Mouse (Mus musculus): Measurements from ENCODE around the gene Epb41l2. TPM values are rescaled to one million over a fixed set of nuclear protein-coding genes. Genes with fewer than 3 reads are reported as not detected.
A peak's percentile ranks its signal among the peaks of the same experiment; 100 is the strongest.

The Epb41l2 gene
- polyA plus RNA-seq, 1 experiment, result 37.9 TPM

GRCm38 (mm10) chr10:25384391-25384790 is 24.8 kb downstream of the Epb41l2 start:
- Histone ChIP-seq H3K4me3 (ENCODE audit: insufficient read depth, poor library complexity, severe bottlenecking) (no peak overlapping the region), H3K79me3 (ENCODE audit: low read depth) (peaks cover 81% of the 10 kb centered on the region), H3ac (ENCODE audit: control insufficient read depth, insufficient read length, low read depth) (no peak overlapping the region), H3K27me3 (ENCODE audit: control insufficient read depth, insufficient read depth, insufficient read length) (no peaks in the 10 kb centered on the region), H3K36me3 (ENCODE audit: control insufficient read depth, insufficient read depth) (peaks cover 13% of the 10 kb centered on the region), H3K79me2 (ENCODE audit: control insufficient read depth, insufficient read depth) (peaks cover 100% of the 10 kb centered on the region)
- TF ChIP-seq MYOG (IDR thresholded peaks at IDR 0.05; ENCODE audit: control insufficient read depth, extremely low read depth, insufficient read length) (no peak), MAX (IDR thresholded peaks at IDR 0.05) (no peak), FOSL1 (IDR thresholded peaks at IDR 0.05; ENCODE audit: insufficient read depth, low read length, poor library complexity, severe bottlenecking) (no peak), CTCF (IDR thresholded peaks at IDR 0.05; ENCODE audit: control insufficient read depth, insufficient read depth, insufficient read length) (no peak), MYOD1 (IDR thresholded peaks at IDR 0.05; ENCODE audit: control insufficient read depth, insufficient read length, low read depth) (no peak), USF1 (IDR thresholded peaks at IDR 0.05; ENCODE audit: low read depth) (no peak), CEBPB (IDR thresholded peaks at IDR 0.05; ENCODE audit: low read depth) (no peak)

DNA sequence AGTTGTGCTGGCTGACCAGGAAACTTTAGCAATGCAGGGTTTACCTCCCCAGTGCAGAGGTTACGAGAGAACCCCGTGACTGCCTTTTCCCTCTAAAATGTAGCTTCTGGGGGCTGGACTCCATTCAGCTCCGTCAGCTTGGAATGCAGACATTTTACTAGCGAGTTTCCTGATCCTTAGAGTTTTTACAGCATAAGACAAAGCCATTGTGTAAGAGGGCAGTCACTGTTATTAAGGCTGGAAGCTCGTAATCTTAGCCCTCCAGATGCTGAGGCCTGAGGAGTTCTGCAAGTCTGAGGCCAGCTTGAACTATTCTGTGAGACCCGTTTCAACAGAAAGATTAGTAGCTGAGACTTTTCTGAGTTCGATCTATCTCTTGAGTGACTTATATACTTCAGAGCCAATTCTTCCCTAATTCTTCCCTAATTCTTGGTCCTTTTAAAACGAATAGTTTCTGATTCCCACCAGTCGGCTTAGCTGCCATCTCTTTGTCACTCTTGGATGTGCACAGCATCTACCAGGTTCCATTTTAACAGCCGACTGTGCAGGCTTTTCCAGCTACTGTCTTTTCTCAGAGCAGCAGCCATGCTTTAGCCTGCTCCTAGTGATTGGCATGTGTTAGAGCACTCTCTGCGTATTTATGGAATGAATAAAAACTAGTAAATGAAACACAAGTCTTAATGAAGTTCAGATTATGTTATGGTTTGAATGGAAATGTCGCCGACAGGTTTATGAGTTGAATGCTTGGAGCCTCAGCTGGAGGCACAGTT is 26.4 kb downstream of the Epb41l2 start:
- peaks cover 13% of the 10 kb centered on the region for H3K36me3 ChIP-seq (ENCODE audit: control insufficient read depth, insufficient read depth)
- peaks cover 82% of the 10 kb centered on the region for H3K79me3 ChIP-seq (ENCODE audit: low read depth)
- peaks cover 100% of the 10 kb centered on the region for H3K79me2 ChIP-seq (ENCODE audit: control insufficient read depth, insufficient read depth)
- TF ChIP-seq MYOG (IDR thresholded peaks at IDR 0.05; ENCODE audit: control insufficient read depth, extremely low read depth, insufficient read length) (no peak), MYOD1 (IDR thresholded peaks at IDR 0.05; ENCODE audit: control insufficient read depth, insufficient read length, low read depth) (no peak), MAX (IDR thresholded peaks at IDR 0.05) (no peak), FOSL1 (IDR thresholded peaks at IDR 0.05; ENCODE audit: insufficient read depth, low read length, poor library complexity, severe bottlenecking) (no peak), CTCF (IDR thresholded peaks at IDR 0.05; ENCODE audit: control insufficient read depth, insufficient read depth, insufficient read length) (no peak), CEBPB (IDR thresholded peaks at IDR 0.05; ENCODE audit: low read depth) (no peak), USF1 (IDR thresholded peaks at IDR 0.05; ENCODE audit: low read depth) (no peak)
- no peaks in the 10 kb centered on the region for H3K27me3 ChIP-seq (ENCODE audit: control insufficient read depth, insufficient read depth, insufficient read length)
- H3K4me3 ChIP-seq (ENCODE audit: insufficient read depth, poor library complexity, severe bottlenecking), result no peak overlapping the region
- no peak overlapping the region for H3ac ChIP-seq (ENCODE audit: control insufficient read depth, insufficient read length, low read depth)

- no peak overlapping the region for H3ac ChIP-seq (ENCODE audit: control insufficient read depth, insufficient read length, low read depth)
- peaks cover 13% of the 10 kb centered on the region for H3K36me3 ChIP-seq (ENCODE audit: control insufficient read depth, insufficient read depth)
- H3K79me3 ChIP-seq (ENCODE audit: low read depth), result peaks cover 82% of the 10 kb centered on the region
- TF ChIP-seq MYOD1 (IDR thresholded peaks at IDR 0.05; ENCODE audit: control insufficient read depth, insufficient read length, low read depth) (no peak), MYOG (IDR thresholded peaks at IDR 0.05; ENCODE audit: control insufficient read depth, extremely low read depth, insufficient read length) (no peak), USF1 (IDR thresholded peaks at IDR 0.05; ENCODE audit: low read depth) (no peak), CTCF (IDR thresholded peaks at IDR 0.05; ENCODE audit: control insufficient read depth, insufficient read depth, insufficient read length) (no peak), MAX (IDR thresholded peaks at IDR 0.05) (no peak), FOSL1 (IDR thresholded peaks at IDR 0.05; ENCODE audit: insufficient read depth, low read length, poor library complexity, severe bottlenecking) (no peak), CEBPB (IDR thresholded peaks at IDR 0.05; ENCODE audit: low read depth) (no peak)
- H3K79me2 ChIP-seq (ENCODE audit: control insufficient read depth, insufficient read depth), result peaks cover 100% of the 10 kb centered on the region
- H3K27me3 ChIP-seq (ENCODE audit: control insufficient read depth, insufficient read depth, insufficient read length), result no peaks in the 10 kb centered on the region
- no peak overlapping the region for H3K4me3 ChIP-seq (ENCODE audit: insufficient read depth, poor library complexity, severe bottlenecking)
Observed at GRCm38 (mm10) chr10:25386868-25387267, 27.3 kb downstream of the Epb41l2 start.

DNA sequence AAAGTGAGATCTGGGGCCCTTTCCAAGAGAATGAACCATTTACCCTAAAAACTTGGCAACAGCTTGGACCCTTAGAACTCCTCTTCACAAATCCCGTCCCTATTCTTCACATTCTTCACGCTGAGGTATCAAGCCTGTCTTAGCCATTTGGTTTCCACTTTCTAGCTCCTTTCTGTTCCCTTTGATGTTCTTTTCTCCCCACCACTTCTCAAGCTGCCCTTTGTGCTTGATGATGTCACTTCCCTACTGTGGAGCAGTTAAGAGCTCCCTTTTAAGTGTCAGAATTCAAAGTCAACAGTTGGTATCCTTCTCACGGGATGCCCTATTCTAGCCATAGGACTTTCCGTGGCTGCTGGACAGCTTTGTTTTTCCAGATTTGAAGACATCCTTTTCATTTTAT is 27.7 kb downstream of the Epb41l2 start:
- peaks cover 100% of the 10 kb centered on the region for H3K79me2 ChIP-seq (ENCODE audit: control insufficient read depth, insufficient read depth)
- H3K4me3 ChIP-seq (ENCODE audit: insufficient read depth, poor library complexity, severe bottlenecking), result no peak overlapping the region
- H3ac ChIP-seq (ENCODE audit: control insufficient read depth, insufficient read length, low read depth), result no peak overlapping the region
- H3K79me3 ChIP-seq (ENCODE audit: low read depth), result peaks cover 82% of the 10 kb centered on the region
- H3K27me3 ChIP-seq (ENCODE audit: control insufficient read depth, insufficient read depth, insufficient read length), result no peaks in the 10 kb centered on the region
- peaks cover 13% of the 10 kb centered on the region for H3K36me3 ChIP-seq (ENCODE audit: control insufficient read depth, insufficient read depth)
- TF ChIP-seq CTCF (IDR thresholded peaks at IDR 0.05; ENCODE audit: control insufficient read depth, insufficient read depth, insufficient read length) (no peak), MYOG (IDR thresholded peaks at IDR 0.05; ENCODE audit: control insufficient read depth, extremely low read depth, insufficient read length) (no peak), MYOD1 (IDR thresholded peaks at IDR 0.05; ENCODE audit: control insufficient read depth, insufficient read length, low read depth) (no peak), FOSL1 (IDR thresholded peaks at IDR 0.05; ENCODE audit: insufficient read depth, low read length, poor library complexity, severe bottlenecking) (no peak), MAX (IDR thresholded peaks at IDR 0.05) (no peak), USF1 (IDR thresholded peaks at IDR 0.05; ENCODE audit: low read depth) (no peak), CEBPB (IDR thresholded peaks at IDR 0.05; ENCODE audit: low read depth) (no peak)

GRCm38 (mm10) chr10:25392786-25393185 is 33.2 kb downstream of the Epb41l2 start:
- no peak overlapping the region for H3ac ChIP-seq (ENCODE audit: control insufficient read depth, insufficient read length, low read depth)
- peaks cover 72% of the 10 kb centered on the region for H3K79me3 ChIP-seq (ENCODE audit: low read depth)
- peaks cover 100% of the 10 kb centered on the region for H3K79me2 ChIP-seq (ENCODE audit: control insufficient read depth, insufficient read depth)
- no peaks in the 10 kb centered on the region for H3K27me3 ChIP-seq (ENCODE audit: control insufficient read depth, insufficient read depth, insufficient read length)
- H3K4me3 ChIP-seq (ENCODE audit: insufficient read depth, poor library complexity, severe bottlenecking), result no peak overlapping the region
- peaks cover 8% of the 10 kb centered on the region for H3K36me3 ChIP-seq (ENCODE audit: control insufficient read depth, insufficient read depth)
- no peak for TF ChIP-seq CTCF (IDR thresholded peaks at IDR 0.05; ENCODE audit: control insufficient read depth, insufficient read depth, insufficient read length)
- no peak for TF ChIP-seq MAX (IDR thresholded peaks at IDR 0.05)
- TF ChIP-seq MYOG (IDR thresholded peaks at IDR 0.05; ENCODE audit: control insufficient read depth, extremely low read depth, insufficient read length), result no peak
- TF ChIP-seq CEBPB (IDR thresholded peaks at IDR 0.05; ENCODE audit: low read depth), result peak; percentile 89
- no peak for TF ChIP-seq USF1 (IDR thresholded peaks at IDR 0.05; ENCODE audit: low read depth)
- TF ChIP-seq MYOD1 (IDR thresholded peaks at IDR 0.05; ENCODE audit: control insufficient read depth, insufficient read length, low read depth), result peak; percentile 36
- TF ChIP-seq FOSL1 (IDR thresholded peaks at IDR 0.05; ENCODE audit: insufficient read depth, low read length, poor library complexity, severe bottlenecking), result peak; percentile 49

All from C2C12 (cell line).